Mouse (Mus musculus): ENCODE data around the gene Ankrd31. TPM values are rescaled to one million over a fixed set of nuclear protein-coding genes. Genes with fewer than 3 reads are reported as not detected.

The Ankrd31 gene
- polyA plus RNA-seq, 1 experiment = not detected

GRCm38 (mm10) chr13:96795301-96795700, 47.2 kb downstream of the Ankrd31 start:
- no peak for TF ChIP-seq CTCF (IDR thresholded peaks at IDR 0.05; ENCODE audit: control insufficient read depth, insufficient read depth, low read length)
- TF ChIP-seq POLR2A (IDR thresholded peaks at IDR 0.05; ENCODE audit: borderline replicate concordance, control insufficient read depth, low read depth, low read length) = no peak
- Histone ChIP-seq H3K27ac (ENCODE audit: control insufficient read depth, insufficient read depth, low read depth, low read length, poor library complexity) (no peak overlapping the region), H3K4me1 (ENCODE audit: control insufficient read depth, insufficient read depth, low read length) (no peaks in the 10 kb centered on the region), H3K4me3 (replicated peaks; ENCODE audit: control insufficient read depth, low read depth, low read length) (no peak overlapping the region)
- 70% methylated on average over 3 of the region's 3 CpGs for WGBS

GRCm38 (mm10) chr13:96797500-96797899, 49.4 kb downstream of the Ankrd31 start:
- H3K27ac ChIP-seq (ENCODE audit: control insufficient read depth, insufficient read depth, low read depth, low read length, poor library complexity) = no peak overlapping the region
- TF ChIP-seq CTCF (IDR thresholded peaks at IDR 0.05; ENCODE audit: control insufficient read depth, insufficient read depth, low read length) (no peak), POLR2A (IDR thresholded peaks at IDR 0.05; ENCODE audit: borderline replicate concordance, control insufficient read depth, low read depth, low read length) (no peak)
- no peaks in the 10 kb centered on the region for H3K4me1 ChIP-seq (ENCODE audit: control insufficient read depth, insufficient read depth, low read length)
- 7% methylated on average over 2 of the region's 2 CpGs for WGBS
- no peak overlapping the region for H3K4me3 ChIP-seq (replicated peaks; ENCODE audit: control insufficient read depth, low read depth, low read length)

- Histone ChIP-seq H3K4me3 (replicated peaks; ENCODE audit: control insufficient read depth, low read depth, low read length) (no peak overlapping the region), H3K4me1 (ENCODE audit: control insufficient read depth, insufficient read depth, low read length) (no peaks in the 10 kb centered on the region), H3K27ac (ENCODE audit: control insufficient read depth, insufficient read depth, low read depth, low read length, poor library complexity) (no peak overlapping the region)
- TF ChIP-seq CTCF (IDR thresholded peaks at IDR 0.05; ENCODE audit: control insufficient read depth, insufficient read depth, low read length) (no peak), POLR2A (IDR thresholded peaks at IDR 0.05; ENCODE audit: borderline replicate concordance, control insufficient read depth, low read depth, low read length) (no peak)
- WGBS = 41% methylated on average over 1 of the region's 1 CpGs
These were observed 101.7 kb downstream of the Ankrd31 start for GRCm38 (mm10) chr13:96849752-96850151.

GRCm38 (mm10) chr13:96852133-96852532, 104.1 kb downstream of the Ankrd31 start:
- Histone ChIP-seq H3K27ac (ENCODE audit: control insufficient read depth, insufficient read depth, low read depth, low read length, poor library complexity) (no peak overlapping the region), H3K4me1 (ENCODE audit: control insufficient read depth, insufficient read depth, low read length) (no peaks in the 10 kb centered on the region), H3K4me3 (replicated peaks; ENCODE audit: control insufficient read depth, low read depth, low read length) (no peak overlapping the region)
- 4% methylated on average over 2 of the region's 2 CpGs for WGBS
- no peak for TF ChIP-seq CTCF (IDR thresholded peaks at IDR 0.05; ENCODE audit: control insufficient read depth, insufficient read depth, low read length)
- TF ChIP-seq POLR2A (IDR thresholded peaks at IDR 0.05; ENCODE audit: borderline replicate concordance, control insufficient read depth, low read depth, low read length) = no peak

DNA sequence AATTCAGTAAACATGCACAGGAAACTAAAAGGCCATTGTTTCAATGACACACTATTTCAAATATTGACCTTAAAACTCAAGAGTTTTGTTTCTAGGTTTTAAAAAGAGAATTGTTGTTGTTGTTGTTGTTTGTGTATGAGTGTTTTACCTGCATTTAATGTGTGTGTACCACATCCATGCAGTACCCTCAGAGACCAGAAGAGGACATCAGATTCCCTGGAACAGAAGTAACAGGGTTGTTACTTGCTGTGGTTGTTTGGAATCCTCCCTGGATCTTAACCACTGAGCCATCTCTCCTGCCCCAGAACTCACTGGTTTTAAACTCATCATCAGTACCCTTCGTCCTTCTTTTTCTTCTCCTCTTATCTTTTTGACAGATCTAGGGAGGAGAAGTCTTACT, 105.2 kb downstream of the Ankrd31 start:
- H3K27ac ChIP-seq (ENCODE audit: control insufficient read depth, insufficient read depth, low read depth, low read length, poor library complexity) = no peak overlapping the region
- WGBS = 68% methylated on average over 1 of the region's 1 CpGs
- TF ChIP-seq POLR2A (IDR thresholded peaks at IDR 0.05; ENCODE audit: borderline replicate concordance, control insufficient read depth, low read depth, low read length) (no peak), CTCF (IDR thresholded peaks at IDR 0.05; ENCODE audit: control insufficient read depth, insufficient read depth, low read length) (no peak)

DNA sequence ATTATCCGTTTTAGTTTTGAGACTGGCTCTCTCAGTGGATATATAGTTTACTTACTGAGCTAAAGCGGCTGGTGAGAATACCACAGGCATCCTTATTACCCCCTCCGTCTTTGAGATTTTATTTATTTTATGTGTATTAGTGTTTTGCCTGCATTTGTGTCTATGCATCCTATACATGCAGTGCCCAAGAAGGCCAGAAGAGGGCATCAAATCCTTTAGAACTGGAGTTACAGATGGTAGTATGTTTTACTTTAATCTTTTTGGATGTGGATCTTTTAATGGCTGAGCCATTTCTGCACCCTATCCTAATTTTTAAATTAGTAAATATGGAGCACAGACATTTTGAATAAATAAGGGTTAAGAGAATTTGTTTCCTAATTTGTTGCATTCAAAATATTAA, 107.1 kb downstream of the Ankrd31 start:
- H3K4me3 ChIP-seq (replicated peaks; ENCODE audit: control insufficient read depth, low read depth, low read length) = no peak overlapping the region
- 24% methylated on average over 3 of the region's 3 CpGs for WGBS
- H3K27ac ChIP-seq (ENCODE audit: control insufficient read depth, insufficient read depth, low read depth, low read length, poor library complexity) = no peak overlapping the region
- TF ChIP-seq POLR2A (IDR thresholded peaks at IDR 0.05; ENCODE audit: borderline replicate concordance, control insufficient read depth, low read depth, low read length) (no peak), CTCF (IDR thresholded peaks at IDR 0.05; ENCODE audit: control insufficient read depth, insufficient read depth, low read length) (no peak)
- H3K4me1 ChIP-seq (ENCODE audit: control insufficient read depth, insufficient read depth, low read length) = no peaks in the 10 kb centered on the region

More for the DNA sequence above, 105.2 kb downstream of the Ankrd31 start:
- Histone ChIP-seq H3K4me1 (ENCODE audit: control insufficient read depth, insufficient read depth, low read length) (no peaks in the 10 kb centered on the region), H3K4me3 (replicated peaks; ENCODE audit: control insufficient read depth, low read depth, low read length) (no peak overlapping the region)

DNA sequence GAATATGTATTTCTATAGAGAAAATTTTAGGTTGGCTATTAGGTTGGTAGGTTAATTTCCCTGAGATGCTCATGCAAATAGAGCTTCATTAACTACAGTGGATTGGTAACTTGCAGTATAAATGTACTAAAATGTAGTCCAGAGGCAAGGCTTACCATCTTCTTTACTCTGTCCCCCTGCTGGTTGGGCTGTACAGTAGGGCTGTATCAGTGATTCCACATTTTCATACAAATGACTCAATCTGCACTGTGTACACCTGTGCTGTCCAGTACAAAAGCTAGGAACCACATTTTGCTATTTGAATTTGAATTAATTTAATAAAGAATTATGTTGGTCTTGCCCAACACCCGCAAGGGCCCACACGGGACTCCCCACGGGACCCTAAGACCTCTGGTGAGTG, 111.1 kb downstream of the Ankrd31 start:
- H3K27ac ChIP-seq (ENCODE audit: control insufficient read depth, insufficient read depth, low read depth, low read length, poor library complexity) = no peak overlapping the region
- 89% methylated on average over 3 of the region's 3 CpGs for WGBS
- no peaks in the 10 kb centered on the region for H3K4me1 ChIP-seq (ENCODE audit: control insufficient read depth, insufficient read depth, low read length)
- no peak overlapping the region for H3K4me3 ChIP-seq (replicated peaks; ENCODE audit: control insufficient read depth, low read depth, low read length)
- no peak for TF ChIP-seq POLR2A (IDR thresholded peaks at IDR 0.05; ENCODE audit: borderline replicate concordance, control insufficient read depth, low read depth, low read length)
- TF ChIP-seq CTCF (IDR thresholded peaks at IDR 0.05; ENCODE audit: control insufficient read depth, insufficient read depth, low read length) = no peak

- Histone ChIP-seq H3K4me1 (ENCODE audit: control insufficient read depth, insufficient read depth, low read length) (no peaks in the 10 kb centered on the region), H3K4me3 (replicated peaks; ENCODE audit: control insufficient read depth, low read depth, low read length) (no peak overlapping the region), H3K27ac (ENCODE audit: control insufficient read depth, insufficient read depth, low read depth, low read length, poor library complexity) (no peak overlapping the region)
- WGBS = 81% methylated on average over 4 of the region's 4 CpGs
- TF ChIP-seq CTCF (IDR thresholded peaks at IDR 0.05; ENCODE audit: control insufficient read depth, insufficient read depth, low read length) = no peak
- TF ChIP-seq POLR2A (IDR thresholded peaks at IDR 0.05; ENCODE audit: borderline replicate concordance, control insufficient read depth, low read depth, low read length) = no peak
These were observed 122.7 kb downstream of the Ankrd31 start for GRCm38 (mm10) chr13:96870742-96871141.

GRCm38 (mm10) chr13:96874071-96874470, 126.0 kb downstream of the Ankrd31 start:
- no peak overlapping the region for H3K4me3 ChIP-seq (replicated peaks; ENCODE audit: control insufficient read depth, low read depth, low read length)
- no peaks in the 10 kb centered on the region for H3K4me1 ChIP-seq (ENCODE audit: control insufficient read depth, insufficient read depth, low read length)
- H3K27ac ChIP-seq (ENCODE audit: control insufficient read depth, insufficient read depth, low read depth, low read length, poor library complexity) = no peak overlapping the region
- TF ChIP-seq POLR2A (IDR thresholded peaks at IDR 0.05; ENCODE audit: borderline replicate concordance, control insufficient read depth, low read depth, low read length) (no peak), CTCF (IDR thresholded peaks at IDR 0.05; ENCODE audit: control insufficient read depth, insufficient read depth, low read length) (no peak)
